Mouse (Mus musculus): ENCODE data around the gene Gpd2.

The Gpd2 gene

DNA sequence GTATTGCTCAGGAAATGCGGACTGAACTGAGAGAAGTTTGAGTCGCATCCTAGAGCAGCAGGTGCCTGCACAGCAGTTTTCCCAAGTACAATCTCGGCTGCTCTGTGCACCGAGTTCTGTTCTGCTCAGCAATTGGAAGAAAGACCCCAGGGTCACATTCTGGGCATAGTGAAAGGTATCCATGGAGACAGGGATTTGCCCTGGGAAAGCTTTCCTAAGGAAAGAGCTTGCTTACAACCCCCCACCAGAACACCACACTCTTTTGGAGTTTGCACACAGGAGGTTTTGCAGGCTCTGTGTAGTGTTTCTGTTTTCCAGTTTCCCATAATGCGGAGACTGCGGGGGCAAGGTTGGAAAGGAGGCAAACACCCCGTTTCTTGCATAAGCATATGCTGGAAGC, 150.4 kb downstream of the Gpd2 start:
- no peak for DNase-seq (ENCODE audit: low spot score)

DNA sequence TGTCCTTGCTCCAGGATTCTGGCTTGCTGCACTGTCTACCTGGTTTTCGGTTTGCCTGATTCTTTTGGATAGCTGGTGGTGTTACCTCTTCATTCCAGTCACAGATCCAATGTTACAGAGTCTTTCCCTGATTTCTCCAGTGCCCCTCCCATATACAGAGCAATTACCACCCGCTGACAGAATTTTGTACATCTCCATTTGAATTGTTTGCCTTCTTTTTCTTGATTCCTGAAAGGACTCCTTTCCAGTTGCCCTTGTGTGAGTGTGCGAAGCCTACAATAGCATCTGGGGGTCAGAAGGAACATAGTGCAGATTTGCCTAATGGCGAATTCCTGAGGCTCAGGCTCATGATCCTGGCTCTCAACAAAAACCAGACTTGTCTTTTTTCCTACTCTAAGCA, 157.6 kb downstream of the Gpd2 start:
- no peak for DNase-seq (ENCODE audit: low spot score)

DNA sequence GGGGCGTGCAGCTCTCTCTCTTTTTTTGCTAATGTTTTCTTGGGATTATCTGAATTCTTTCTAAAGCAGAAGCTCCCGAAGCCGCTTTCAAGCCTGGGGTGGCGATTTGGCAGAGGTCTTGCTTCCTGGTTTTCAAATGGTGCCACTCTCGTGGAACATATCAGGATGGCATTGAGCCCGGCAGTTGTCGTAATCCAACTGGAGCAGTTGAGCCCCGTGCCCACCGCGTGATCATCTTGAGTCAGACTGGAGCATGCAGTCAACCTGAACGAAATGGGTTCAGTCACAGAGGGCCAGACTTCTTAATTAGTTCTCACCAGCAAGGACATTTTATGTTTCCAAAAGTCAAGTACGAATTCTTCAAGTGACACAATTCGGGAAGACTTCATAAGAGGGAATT, 158.6 kb downstream of the Gpd2 start:
- DNase-seq (ENCODE audit: low spot score): no peak

DNA sequence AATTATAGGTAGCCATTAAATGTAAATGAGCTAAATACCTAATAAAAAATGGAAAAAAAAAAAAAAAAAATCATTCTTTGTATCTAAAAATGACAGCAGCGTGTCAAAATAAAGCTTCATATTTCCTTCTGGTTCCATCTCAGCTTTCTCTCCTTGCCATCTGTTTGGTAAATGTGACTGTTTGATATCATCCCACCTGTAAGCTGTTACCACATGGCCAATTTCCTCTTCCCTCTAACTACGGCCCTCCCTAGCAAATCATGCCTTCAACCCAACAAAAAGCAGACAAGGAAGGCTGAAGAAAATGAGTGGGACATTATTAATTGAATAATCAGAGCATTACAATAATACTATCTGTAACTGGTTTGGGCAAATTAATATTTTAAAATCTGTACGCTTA, 160.3 kb downstream of the Gpd2 start:
- no peak for DNase-seq (ENCODE audit: low spot score)

DNA sequence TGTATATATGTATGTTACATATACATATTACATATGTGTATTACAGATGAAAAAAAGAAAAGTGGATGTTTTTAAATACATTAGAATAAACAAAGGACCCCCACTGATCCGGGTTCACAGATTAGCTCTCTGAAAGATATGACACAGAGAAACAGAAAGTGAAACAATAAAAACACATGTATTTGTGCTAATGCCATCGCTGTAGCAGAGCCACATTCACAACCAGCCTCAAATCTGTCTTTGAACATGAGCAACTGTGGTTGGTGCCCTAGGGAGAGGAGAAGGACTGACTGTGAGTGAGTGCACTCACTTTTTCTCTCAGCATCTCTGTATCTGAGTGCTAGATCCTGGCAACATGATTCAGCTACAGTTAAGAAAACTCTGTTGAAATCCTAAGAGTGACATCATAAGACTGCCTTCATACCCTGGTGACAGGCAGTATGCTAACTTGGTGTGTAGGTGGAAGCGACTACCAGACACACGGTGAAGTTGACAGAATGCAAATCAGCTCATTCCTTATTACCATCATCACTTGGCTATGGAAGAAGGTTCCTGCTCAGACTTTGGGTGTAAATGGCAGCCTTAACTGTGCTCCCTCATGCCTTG, 170.1 kb downstream of the Gpd2 start:
- no peak for DNase-seq (ENCODE audit: low spot score)

DNA sequence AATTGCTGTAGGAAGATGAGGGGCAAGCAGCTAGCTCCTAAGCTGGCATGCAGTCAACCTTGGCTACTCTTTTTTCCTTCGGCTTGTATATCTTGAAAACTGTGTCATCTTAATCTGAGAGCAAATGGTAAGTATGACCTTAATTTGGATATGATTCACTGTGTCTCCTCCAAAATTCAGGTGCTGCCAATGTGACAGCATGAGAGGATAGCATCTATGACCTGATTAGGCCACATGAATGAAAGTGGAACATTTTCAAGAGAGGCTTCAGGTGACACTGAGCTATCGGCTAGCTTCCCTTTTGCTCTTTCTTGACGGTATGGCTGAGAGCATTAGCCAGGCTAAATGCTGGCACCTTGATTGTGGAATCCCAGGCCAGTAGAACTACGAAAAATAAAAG, 171.0 kb downstream of the Gpd2 start:
- DNase-seq (ENCODE audit: low spot score): no peak

DNA sequence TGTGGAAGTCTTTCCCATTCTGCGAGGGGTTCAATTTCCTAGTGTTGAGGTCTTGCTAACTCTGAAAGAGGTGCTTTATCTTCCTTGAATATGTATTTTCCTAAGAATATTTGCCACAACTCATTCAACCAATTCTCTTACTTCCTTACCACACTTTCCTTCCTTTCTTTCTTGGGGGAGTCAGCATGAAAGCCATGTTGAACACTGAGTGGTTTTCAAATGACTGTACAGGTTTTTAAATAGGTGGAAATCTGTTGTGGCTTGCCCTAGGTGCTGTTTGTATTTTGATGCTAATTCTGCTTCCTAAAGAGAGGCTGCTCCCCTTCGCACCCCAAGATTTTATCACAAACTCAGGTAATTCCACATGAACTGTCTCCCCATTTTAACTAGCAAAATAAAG, 174.1 kb downstream of the Gpd2 start:
- DNase-seq (ENCODE audit: low spot score): no peak

DNA sequence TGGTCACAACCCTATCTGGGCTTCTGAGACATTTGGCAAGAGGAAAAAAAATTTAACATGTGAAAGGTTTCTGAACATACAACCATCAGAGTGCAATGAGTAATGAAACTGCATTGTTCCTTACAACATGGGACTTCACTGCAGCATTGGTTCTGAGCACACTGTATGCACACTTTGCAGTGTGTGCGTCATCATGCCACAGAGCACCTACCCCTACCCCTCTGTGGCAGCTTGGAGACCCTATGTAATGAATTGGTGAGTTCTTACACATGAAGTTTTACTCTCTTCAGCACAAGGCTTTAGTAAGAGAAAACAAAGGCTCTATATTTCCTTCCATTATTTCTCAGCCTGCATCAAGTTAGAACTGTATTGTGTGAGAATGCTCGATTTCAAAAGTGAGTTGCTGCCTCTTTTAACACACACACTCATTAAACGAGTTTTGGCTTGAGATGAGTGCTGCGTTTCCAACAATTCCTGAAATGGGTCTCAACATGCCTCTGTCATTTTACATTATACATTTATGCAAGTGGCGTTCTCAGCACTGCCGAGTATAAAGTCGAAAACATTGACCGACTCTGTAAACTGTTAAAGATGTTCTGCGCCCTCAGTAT, 177.2 kb downstream of the Gpd2 start:
- no peak for DNase-seq (ENCODE audit: low spot score)

DNA sequence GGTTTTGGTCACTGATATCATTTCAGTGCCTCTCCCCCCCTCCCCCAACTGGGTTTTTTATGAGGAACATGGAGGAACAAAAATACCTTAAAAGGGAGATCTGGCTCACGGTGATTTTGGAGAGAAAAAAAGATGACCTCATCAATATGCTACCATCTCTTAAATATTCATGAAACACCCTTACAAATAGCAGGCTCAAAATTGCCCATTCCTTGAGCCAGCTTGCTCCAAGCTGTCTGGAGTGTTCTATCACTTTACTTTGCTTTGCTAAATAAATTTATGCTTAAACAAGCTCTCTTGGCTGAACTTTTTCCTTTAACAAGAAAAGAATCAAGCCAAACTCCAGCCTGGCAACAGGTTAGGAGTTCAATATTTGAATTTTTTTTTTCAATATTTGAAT, 179.3 kb downstream of the Gpd2 start:
- DNase-seq (ENCODE audit: low spot score): no peak
